Mouse (Mus musculus) heart, embryonic 11.5 days (tissue): ENCODE results near the gene Cdkal1. TPM values are rescaled to one million over a fixed set of nuclear protein-coding genes. Genes with fewer than 3 reads are reported as not detected.
A peak's percentile ranks its signal among the peaks of the same experiment; 100 is the strongest.

Experiments used
- ATAC-seq: fragments of 200-750 bp; cut with Nextera tagmentation; replicated peaks from 2 replicates; pipeline ENCODE4 v1.8.0; 2017; ENCODE audit warnings: moderate library complexity; ENCODE audit not compliant: insufficient number of reproducible peaks, low FRiP score, low TSS enrichment
- H3K27ac ChIP-seq: fragments of 300-500 bp; sonication (generic); 2 replicates; pipeline ENCODE4 v1.5.1; 2014; ENCODE audit warnings: mild to moderate bottlenecking, low read depth, low read length
- H3K27me3 ChIP-seq: fragments of 300-500 bp; sonication (generic); 2 replicates; pipeline ENCODE4 v1.6.1; 2014; ENCODE audit warnings: mild to moderate bottlenecking, low read length, mixed read lengths; ENCODE audit not compliant: control insufficient read depth, insufficient read depth
- H3K36me3 ChIP-seq: fragments of 300-500 bp; sonication (generic); 2 replicates; pipeline ENCODE4 v1.6.1; 2014; ENCODE audit warnings: mild to moderate bottlenecking, low read length, moderate library complexity, mixed read lengths; ENCODE audit not compliant: control insufficient read depth, insufficient read depth
- H3K4me1 ChIP-seq: fragments of 300-500 bp; sonication (generic); 2 replicates; pipeline ENCODE4 v1.6.1; 2014; ENCODE audit warnings: low read length; ENCODE audit not compliant: control insufficient read depth, insufficient read depth
- H3K4me2 ChIP-seq: fragments of 300-500 bp; sonication (generic); 2 replicates; pipeline ENCODE4 v1.6.1; 2014; ENCODE audit warnings: mild to moderate bottlenecking, moderate library complexity
- H3K4me3 ChIP-seq: fragments of 300-500 bp; sonication (generic); 2 replicates; pipeline ENCODE4 v1.5.1; 2014; ENCODE audit warnings: low read depth, low read length
- H3K9ac ChIP-seq: fragments of 300-500 bp; sonication (generic); 2 replicates; pipeline ENCODE4 v1.6.1; 2014; ENCODE audit warnings: mild to moderate bottlenecking, low read depth, low read length, moderate library complexity
- H3K9me3 ChIP-seq: fragments of 300-500 bp; sonication (generic); replicated peaks from 2 replicates; pipeline ENCODE4 v1.6.1; 2016; ENCODE audit warnings: low read length; ENCODE audit not compliant: control insufficient read depth
- WGBS: fragments of 180-500 bp; shearing (Covaris S2); extraction: QIAGEN DNeasy Blood & Tissue Kit; methylation state at CpG from one replicate; pipeline ENCODE4 v1.1.7; 2014; ENCODE audit not compliant: insufficient replicate concordance; 5-methylcytosine and 5-hydroxymethylcytosine counted together
- polyA plus RNA-seq: library from polyadenylated mRNA; unstranded; fragments of >200 nt; fragmentation: Nextera tagmentation; extraction: Ambion mirVana; gene quantifications from 2 replicates; pipeline ENCODE4 v1.2.1, GENCODE M21; 2014

The Cdkal1 gene
- polyA plus RNA-seq, 1 experiment from 2014 or later, result 25.2 TPM

DNA sequence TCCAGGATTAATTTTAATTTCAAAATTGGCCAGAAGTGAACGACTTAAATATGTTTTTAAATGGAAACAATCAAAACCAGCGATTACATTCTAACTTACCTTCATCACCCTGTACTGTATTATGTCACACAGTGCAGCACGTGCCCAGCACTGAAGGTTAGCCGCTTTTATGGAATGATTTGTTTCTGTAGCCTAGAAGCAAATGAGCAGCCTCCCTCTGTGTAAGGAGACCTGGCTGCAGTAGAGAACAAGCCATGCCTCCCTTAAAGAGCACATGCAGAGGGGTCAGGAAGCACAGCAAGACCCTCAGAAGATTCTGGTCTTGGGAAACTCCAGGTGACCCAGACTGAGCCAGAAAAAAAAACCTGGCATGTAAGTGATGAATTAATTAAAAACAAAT, 459.8 kb downstream of the Cdkal1 start:
- Histone ChIP-seq H3K36me3 (no peaks in the 10 kb centered on the region), H3K27ac (no peak overlapping the region), H3K4me1 (no peaks in the 10 kb centered on the region), H3K9me3 (no peaks in the 10 kb centered on the region), H3K27me3 (no peaks in the 10 kb centered on the region), H3K4me3 (no peak overlapping the region), H3K4me2 (no peak overlapping the region), H3K9ac (no peak overlapping the region)
- 89% methylated on average over 4 of the region's 4 CpGs for WGBS
- ATAC-seq, result no peak

- WGBS, result 62% methylated on average over 5 of the region's 5 CpGs
- peaks cover 4% of the 10 kb centered on the region; the same call in 1 of the 2 replicates for H3K4me1 ChIP-seq
- H3K36me3 ChIP-seq, result no peaks in the 10 kb centered on the region
- no peak overlapping the region for H3K4me3 ChIP-seq
- ATAC-seq, result no peak
- no peak overlapping the region for H3K4me2 ChIP-seq
- H3K27ac ChIP-seq, result no peak overlapping the region
- H3K9ac ChIP-seq, result no peak overlapping the region
- no peaks in the 10 kb centered on the region for H3K9me3 ChIP-seq
- no peaks in the 10 kb centered on the region for H3K27me3 ChIP-seq
These were observed 465.4 kb downstream of the Cdkal1 start for GRCm38 (mm10) chr13:29390025-29390424.

GRCm38 (mm10) chr13:29388918-29389317, 466.6 kb downstream of the Cdkal1 start:
- no peak overlapping the region for H3K4me3 ChIP-seq
- no peak overlapping the region for H3K9ac ChIP-seq
- no peak overlapping the region for H3K27ac ChIP-seq
- 59% methylated on average over 3 of the region's 3 CpGs for WGBS
- H3K36me3 ChIP-seq, result no peaks in the 10 kb centered on the region
- no peak for ATAC-seq
- no peaks in the 10 kb centered on the region for H3K9me3 ChIP-seq
- peaks cover 4% of the 10 kb centered on the region; the same call in 1 of the 2 replicates for H3K4me1 ChIP-seq
- no peak overlapping the region for H3K4me2 ChIP-seq
- H3K27me3 ChIP-seq, result no peaks in the 10 kb centered on the region

GRCm38 (mm10) chr13:29377572-29377971, 477.9 kb downstream of the Cdkal1 start:
- no peak; the same call in 1 of the 2 replicates for ATAC-seq
- no peaks in the 10 kb centered on the region; the same call in 1 of the 2 replicates for H3K4me1 ChIP-seq
- H3K36me3 ChIP-seq, result no peaks in the 10 kb centered on the region
- no peaks in the 10 kb centered on the region for H3K27me3 ChIP-seq
- WGBS, result 73% methylated on average over 2 of the region's 2 CpGs
- no peak overlapping the region for H3K27ac ChIP-seq
- no peak overlapping the region for H3K4me2 ChIP-seq
- no peak overlapping the region for H3K9ac ChIP-seq
- H3K4me3 ChIP-seq, result no peak overlapping the region
- H3K9me3 ChIP-seq, result no peaks in the 10 kb centered on the region

DNA sequence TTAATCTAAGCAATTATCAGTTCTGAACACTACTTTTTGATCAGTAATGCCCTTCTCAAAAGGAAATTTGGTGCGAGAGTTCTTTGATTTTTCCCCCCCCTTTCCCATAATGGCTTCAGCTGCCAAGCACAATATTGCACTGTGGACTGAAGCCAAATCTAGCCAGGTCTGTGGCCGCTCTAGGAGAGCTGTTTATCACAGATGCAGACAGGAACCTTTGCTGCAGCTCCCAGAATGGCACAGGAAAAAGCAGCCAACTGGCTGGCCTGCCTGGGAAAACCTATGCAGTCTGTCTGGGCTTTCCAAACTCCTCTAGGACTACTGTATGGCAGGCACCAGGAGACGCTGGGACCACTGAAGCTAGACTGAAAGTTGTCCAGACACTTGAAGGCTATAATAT, 483.6 kb downstream of the Cdkal1 start:
- H3K27ac ChIP-seq, result peak overlapping the region; percentile 62
- ATAC-seq, result no peak
- no peaks in the 10 kb centered on the region for H3K9me3 ChIP-seq
- 33% methylated on average over 3 of the region's 3 CpGs for WGBS
- no peak overlapping the region for H3K4me3 ChIP-seq
- H3K9ac ChIP-seq, result no peak overlapping the region
- no peaks in the 10 kb centered on the region for H3K36me3 ChIP-seq
- H3K4me1 ChIP-seq, result peaks cover 12% of the 10 kb centered on the region; the same call in 1 of the 2 replicates
- H3K27me3 ChIP-seq, result no peaks in the 10 kb centered on the region
- no peak overlapping the region for H3K4me2 ChIP-seq

GRCm38 (mm10) chr13:29371466-29371771, 484.1 kb downstream of the Cdkal1 start:
- WGBS, result 53% methylated on average over 4 of the region's 4 CpGs
- no peaks in the 10 kb centered on the region for H3K9me3 ChIP-seq
- no peak overlapping the region for H3K27ac ChIP-seq
- peaks cover 12% of the 10 kb centered on the region; the same call in 1 of the 2 replicates for H3K4me1 ChIP-seq
- H3K4me3 ChIP-seq, result no peak overlapping the region
- no peaks in the 10 kb centered on the region for H3K27me3 ChIP-seq
- no peak for ATAC-seq
- no peak overlapping the region for H3K4me2 ChIP-seq
- no peak overlapping the region for H3K9ac ChIP-seq
- H3K36me3 ChIP-seq, result no peaks in the 10 kb centered on the region

GRCm38 (mm10) chr13:29370731-29371465, 484.6 kb downstream of the Cdkal1 start:
- ATAC-seq, result no peak

DNA sequence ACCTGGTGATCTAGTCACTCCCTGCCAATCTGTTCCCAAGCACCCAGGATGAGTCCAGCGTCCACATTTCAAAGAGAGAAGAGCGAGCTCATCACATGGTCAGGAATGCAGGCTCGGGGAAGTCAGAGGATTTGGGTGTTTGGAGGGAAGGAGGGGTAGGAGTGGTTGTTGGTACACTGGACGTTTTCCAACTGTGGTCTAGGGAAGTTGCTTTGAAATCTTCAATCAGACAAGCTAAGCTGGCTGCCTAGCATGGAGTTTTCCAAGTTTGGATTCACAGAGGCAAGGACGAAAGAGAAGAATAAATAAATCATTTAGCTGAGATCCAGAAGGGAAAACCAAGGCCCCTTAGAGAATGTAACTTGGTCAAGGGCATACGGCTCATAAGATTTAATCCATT, 486.7 kb downstream of the Cdkal1 start:
- Histone ChIP-seq H3K9ac (no peak overlapping the region), H3K27me3 (no peaks in the 10 kb centered on the region), H3K4me2 (no peak overlapping the region), H3K4me1 (peaks cover 19% of the 10 kb centered on the region; the same call in 1 of the 2 replicates), H3K36me3 (no peaks in the 10 kb centered on the region), H3K9me3 (no peaks in the 10 kb centered on the region), H3K4me3 (no peak overlapping the region), H3K27ac (no peak overlapping the region)
- WGBS, result 55% methylated on average over 6 of the region's 6 CpGs
- ATAC-seq, result no peak

More at GRCm38 (mm10) chr13:29370731-29371465, 484.6 kb downstream of the Cdkal1 start:
- Histone ChIP-seq H3K4me3 (no peak overlapping the region), H3K4me2 (no peak overlapping the region), H3K27ac (no peak overlapping the region), H3K9ac (no peak overlapping the region), H3K4me1 (peaks cover 12% of the 10 kb centered on the region; the same call in 1 of the 2 replicates), H3K27me3 (no peaks in the 10 kb centered on the region), H3K36me3 (no peaks in the 10 kb centered on the region), H3K9me3 (no peaks in the 10 kb centered on the region)
- 20% methylated on average over 5 of the region's 5 CpGs for WGBS
